Mouse (Mus musculus): ENCODE data around the gene Chic1. TPM values are rescaled to one million over a fixed set of nuclear protein-coding genes. Genes with fewer than 3 reads are reported as not detected.

The Chic1 gene
- total RNA-seq, 2 experiments from 2014 or later = 0.20 to 0.23 TPM

DNA sequence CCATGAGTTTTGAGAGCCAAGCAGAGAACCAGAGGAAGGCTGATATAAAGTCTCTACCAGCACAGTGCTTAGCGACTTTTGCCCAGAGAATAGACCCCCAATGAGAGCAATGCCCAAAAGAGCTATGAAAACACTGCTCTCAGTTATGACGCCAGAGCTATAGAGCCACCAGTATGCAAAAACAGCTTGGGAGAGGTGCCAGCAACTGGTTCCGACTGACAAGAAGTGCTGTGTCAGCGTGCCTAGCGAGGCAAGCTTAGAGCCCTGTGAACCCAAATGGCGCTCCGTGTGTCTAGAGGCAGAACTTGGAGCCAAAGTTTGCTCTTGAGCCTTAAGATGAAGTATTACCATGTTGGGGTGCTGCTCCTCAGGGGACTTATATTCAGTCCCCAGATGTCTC, 71.4 kb downstream of the Chic1 start:
- no peak for DNase-seq

DNA sequence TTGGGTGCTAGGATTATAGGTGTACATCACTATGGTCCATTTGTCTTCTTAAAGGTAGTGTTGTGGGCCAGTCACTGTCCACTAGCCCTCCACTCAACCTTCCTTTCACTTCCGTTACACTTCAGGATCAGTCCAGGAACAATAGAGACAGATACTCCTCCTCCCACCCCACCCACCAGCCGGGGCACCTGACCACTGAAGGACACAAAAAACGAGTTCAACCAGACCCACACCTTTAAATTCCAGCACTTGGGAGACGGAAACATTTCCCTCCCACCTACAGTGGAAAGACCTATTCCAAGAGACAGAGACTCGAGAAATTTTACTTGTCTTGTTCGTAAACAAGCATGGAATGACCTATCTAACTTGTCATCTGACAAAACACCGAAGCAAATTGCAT, 76.0 kb downstream of the Chic1 start:
- intact Hi-C loops (cut with DNase I) = no loop called here
- no peak for DNase-seq

More for the DNA sequence above, 71.4 kb downstream of the Chic1 start:
- intact Hi-C loops (cut with DNase I) = no loop called here

DNA sequence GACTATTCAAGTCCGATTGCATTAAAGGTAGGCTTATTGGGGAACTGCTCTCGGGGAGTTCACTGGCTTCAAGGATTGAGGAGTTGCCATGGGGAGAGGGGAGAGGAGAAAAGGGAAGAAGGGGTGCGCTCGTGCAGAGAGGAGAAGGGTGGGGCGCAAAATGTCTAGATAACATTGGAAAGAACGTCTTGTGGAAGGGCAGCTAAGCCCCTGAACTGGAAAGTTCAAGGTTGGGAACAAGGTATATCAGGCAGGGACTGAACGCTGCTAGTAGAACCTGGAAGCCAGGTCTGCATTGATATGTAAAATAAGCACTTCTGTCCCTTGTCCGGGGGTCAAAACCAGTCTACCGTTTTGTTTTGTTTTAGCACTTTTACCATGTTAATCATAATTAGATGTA, 81.7 kb downstream of the Chic1 start:
- intact Hi-C loops (cut with DNase I) = loop anchor here (2.0 kb wide), 1 partner anchor 179 kb away; no protein-coding TSS in a partner anchor
- DNase-seq = no peak

DNA sequence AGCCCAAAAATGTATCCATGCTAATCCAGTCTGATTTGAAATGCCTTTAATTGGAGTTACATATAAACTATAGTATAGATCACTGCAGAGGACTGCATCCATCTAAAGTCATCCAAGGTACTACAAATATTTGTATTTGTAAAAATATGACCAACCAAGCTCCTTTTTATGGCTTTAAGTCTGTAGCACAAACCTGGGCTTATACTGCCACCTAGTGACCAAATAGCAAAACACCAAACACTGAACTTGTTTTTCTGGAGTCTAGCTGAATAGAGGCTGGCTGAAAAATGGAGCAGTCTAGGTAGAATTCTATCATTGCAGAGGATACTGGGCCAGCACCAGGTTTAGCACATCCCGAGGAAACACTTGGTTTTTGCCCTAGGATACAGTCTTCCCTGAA, 84.5 kb downstream of the Chic1 start:
- DNase-seq = no peak
- intact Hi-C loops (cut with DNase I) = no loop called here

DNA sequence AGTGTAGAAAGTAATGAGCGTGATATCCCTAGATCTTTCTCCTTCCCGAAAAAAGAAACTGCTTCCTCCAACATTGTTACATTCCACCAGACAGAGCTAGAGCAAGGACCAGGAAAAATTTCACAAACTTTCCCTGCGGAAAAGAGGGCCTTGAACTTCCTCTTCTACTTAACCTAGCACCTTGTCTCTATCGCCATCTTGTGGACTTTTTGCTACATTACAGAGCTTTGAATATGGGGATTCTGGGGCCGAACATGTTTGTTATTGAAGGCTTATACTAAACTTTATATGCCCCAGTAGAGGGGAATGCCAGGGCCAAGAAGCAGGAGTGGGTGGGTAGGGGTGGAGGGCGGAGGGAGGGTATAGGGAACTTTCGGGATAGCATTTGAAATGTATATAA, 87.5 kb downstream of the Chic1 start:
- DNase-seq = no peak
- intact Hi-C loops (cut with DNase I) = no loop called here

Other genes starting within 250 kb of the Chic1 start
- gene Nap1l2, start 169.8 kb upstream of the Chic1 start, total RNA-seq (2021) = not detected
- not detected for gene Cdx4, start 35.1 kb upstream of the Chic1 start, total RNA-seq (2021)
- gene Tsx, start 58.0 kb downstream of the Chic1 start, total RNA-seq (2021) = not detected
- gene Gm26992, start 65.5 kb downstream of the Chic1 start, total RNA-seq (2021) = not detected